Mouse (Mus musculus) neural tube, embryonic 14.5 days (tissue): ENCODE data around the gene Sprr2a3. TPM values are rescaled to one million over a fixed set of nuclear protein-coding genes. Genes with fewer than 3 reads are reported as not detected.

Experiments
- ATAC-seq: fragments of 200-750 bp; cut with Nextera tagmentation; 2 replicates; pipeline ENCODE4 v1.8.0; 2017; ENCODE audit warnings: low read depth, mild to moderate bottlenecking, moderate TSS enrichment, moderate library complexity
- H3K27ac ChIP-seq: fragments of 300-500 bp; sonication (generic); 2 replicates; pipeline ENCODE4 v1.5.1; 2014; ENCODE audit warnings: low read depth, mild to moderate bottlenecking, control low read depth, low read length, moderate library complexity, mixed read lengths
- H3K27me3 ChIP-seq: fragments of 300-500 bp; sonication (generic); 2 replicates; pipeline ENCODE4 v1.6.1; 2014; ENCODE audit warnings: low read length; ENCODE audit not compliant: control insufficient read depth, insufficient read depth
- H3K36me3 ChIP-seq: fragments of 300-500 bp; sonication (generic); 2 replicates; pipeline ENCODE4 v1.6.1; 2014; ENCODE audit warnings: low read length, mixed read lengths; ENCODE audit not compliant: control insufficient read depth, insufficient read depth
- H3K4me1 ChIP-seq: fragments of 300-500 bp; sonication (generic); 2 replicates; pipeline ENCODE4 v1.6.1; 2014; ENCODE audit warnings: low read length; ENCODE audit not compliant: control insufficient read depth, insufficient read depth
- H3K4me2 ChIP-seq: fragments of 300-500 bp; sonication (generic); 2 replicates; pipeline ENCODE4 v1.6.1; 2014; ENCODE audit warnings: mild to moderate bottlenecking, low read depth, low read length, control low read depth
- H3K4me3 ChIP-seq: fragments of 300-500 bp; sonication (generic); 2 replicates; pipeline ENCODE4 v1.5.1; 2014; ENCODE audit warnings: low read depth, low read length, control low read depth, mixed read lengths
- H3K9ac ChIP-seq: fragments of 300-500 bp; sonication (generic); replicated peaks from 2 replicates; pipeline ENCODE4 v1.6.1; 2014; ENCODE audit warnings: low read depth, mild to moderate bottlenecking, control low read depth, low read length, mixed read lengths
- H3K9me3 ChIP-seq: fragments of 300-500 bp; sonication (generic); 2 replicates; pipeline ENCODE4 v1.6.1; 2016; ENCODE audit warnings: low read length; ENCODE audit not compliant: control insufficient read depth
- WGBS: fragments of 180-500 bp; shearing (Covaris S2); extraction: QIAGEN DNeasy Blood & Tissue Kit; methylation state at CpG from one replicate; pipeline ENCODE4 v1.1.7; 2014; 5-methylcytosine and 5-hydroxymethylcytosine counted together
- polyA plus RNA-seq: library from polyadenylated mRNA; unstranded; fragments of >200 nt; fragmentation: Nextera tagmentation; extraction: Ambion mirVana; gene quantifications from 2 replicates; pipeline ENCODE4 v1.2.1, GENCODE M21; 2014

The Sprr2a3 gene
- polyA plus RNA-seq, 1 experiment from 2014 or later, result not detected

GRCm38 (mm10) chr3:92316320-92316719, 31.1 kb downstream of the Sprr2a3 start, which contains the start of gene Sprr2b:
Gene Sprr2b, plus strand, starts transcription at chr3:92316620.
- no peak within 1 kb of the TSS for H3K9ac ChIP-seq
- H3K27me3 ChIP-seq, result no peaks in the 10 kb centered on the region
- H3K4me3 ChIP-seq, result no peak within 1 kb of the TSS
- H3K27ac ChIP-seq, result no peak within 1 kb of the TSS
- H3K4me1 ChIP-seq, result no peaks in the 10 kb centered on the region
- 85% methylated on average over 2 of the region's 2 CpGs for WGBS
- no peak for ATAC-seq
- no peaks in the 10 kb centered on the region for H3K36me3 ChIP-seq
- H3K4me2 ChIP-seq, result no peak within 1 kb of the TSS
- no peaks in the 10 kb centered on the region for H3K9me3 ChIP-seq

GRCm38 (mm10) chr3:92317384-92317783, 32.2 kb downstream of the Sprr2a3 start:
- no peak overlapping the region for H3K4me3 ChIP-seq
- 74% methylated on average over 2 of the region's 2 CpGs for WGBS
- H3K9ac ChIP-seq, result no peak overlapping the region
- no peaks in the 10 kb centered on the region for H3K4me1 ChIP-seq
- no peak for ATAC-seq
- H3K9me3 ChIP-seq, result no peaks in the 10 kb centered on the region
- H3K27me3 ChIP-seq, result no peaks in the 10 kb centered on the region
- no peak overlapping the region for H3K27ac ChIP-seq
- H3K4me2 ChIP-seq, result no peak overlapping the region
- H3K36me3 ChIP-seq, result no peaks in the 10 kb centered on the region

GRCm38 (mm10) chr3:92336278-92336677, 51.1 kb downstream of the Sprr2a3 start:
- no peak for ATAC-seq
- whole genome bisulfite sequencing, result 91% methylated on average over 1 of the region's 1 CpGs
- H3K4me2 ChIP-seq, result no peak overlapping the region
- no peak overlapping the region for H3K27ac ChIP-seq
- H3K4me3 ChIP-seq, result no peak overlapping the region
- H3K36me3 ChIP-seq, result no peaks in the 10 kb centered on the region
- H3K9ac ChIP-seq, result no peak overlapping the region
- no peaks in the 10 kb centered on the region for H3K9me3 ChIP-seq
- H3K27me3 ChIP-seq, result no peaks in the 10 kb centered on the region
- no peaks in the 10 kb centered on the region for H3K4me1 ChIP-seq

DNA sequence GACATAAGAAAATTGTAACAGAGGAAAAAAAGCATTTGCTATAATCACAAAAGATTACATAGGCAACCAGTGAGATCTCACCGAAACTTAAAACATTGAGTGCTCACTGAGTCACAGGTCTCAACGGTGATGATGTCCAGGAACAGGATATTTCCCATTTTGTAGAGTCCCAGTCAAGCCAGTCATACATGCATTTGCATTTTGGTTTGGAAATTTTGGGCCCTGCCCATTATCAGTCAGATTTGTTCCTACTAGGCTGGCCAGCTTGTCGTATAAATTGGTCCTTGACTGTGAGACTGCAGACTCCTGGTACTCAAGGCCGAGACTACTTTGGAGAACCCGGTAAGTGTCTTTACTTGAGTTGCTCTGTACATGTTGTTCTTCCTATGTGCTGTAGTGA, 53.6 kb downstream of the Sprr2a3 start, which contains the start of gene Sprr2d:
Gene Sprr2d (plus strand): TSS at position 301 of the 400 bp plus-strand sequence.
- Histone ChIP-seq H3K36me3 (no peaks in the 10 kb centered on the region), H3K4me2 (no peak within 1 kb of the TSS), H3K9ac (no peak within 1 kb of the TSS), H3K9me3 (no peaks in the 10 kb centered on the region), H3K27ac (no peak within 1 kb of the TSS), H3K27me3 (no peaks in the 10 kb centered on the region), H3K4me1 (no peaks in the 10 kb centered on the region), H3K4me3 (no peak within 1 kb of the TSS)
- ATAC-seq, result no peak
- WGBS, result 93% methylated on average over 5 of the region's 5 CpGs

Other genes starting within 250 kb of the Sprr2a3 start
- 3.2 and 6.4 TPM in 2 replicates for gene Lor, start 202.3 kb upstream of the Sprr2a3 start, polyA plus RNA-seq
- not detected in 2 replicates for gene Prr9, start 161.5 kb upstream of the Sprr2a3 start, polyA plus RNA-seq
- not detected in 2 replicates for gene Lelp1, start 142.7 kb upstream of the Sprr2a3 start, polyA plus RNA-seq
- not detected in 2 replicates for gene Sprr2a1, start 69.6 kb upstream of the Sprr2a3 start, polyA plus RNA-seq
- not detected in 2 replicates for gene Sprr2a2, start 69.5 kb upstream of the Sprr2a3 start, polyA plus RNA-seq
- gene Sprr2b, start 31.2 kb downstream of the Sprr2a3 start, polyA plus RNA-seq, result not detected in 2 replicates
- gene Sprr2d, start 53.7 kb downstream of the Sprr2a3 start, polyA plus RNA-seq, result not detected in 2 replicates
- not detected in 2 replicates for gene Sprr2e, start 66.7 kb downstream of the Sprr2a3 start, polyA plus RNA-seq
- gene Sprr2f, start 79.8 kb downstream of the Sprr2a3 start, polyA plus RNA-seq, result not detected in 2 replicates
- gene Sprr2h, start 100.3 kb downstream of the Sprr2a3 start, polyA plus RNA-seq, result not detected in 2 replicates
- not detected in 2 replicates for gene Sprr2i, start 122.6 kb downstream of the Sprr2a3 start, polyA plus RNA-seq
- not detected in 2 replicates for gene Sprr2j-ps, start 132.7 kb downstream of the Sprr2a3 start, polyA plus RNA-seq
- gene Gm9774, start 144.0 kb downstream of the Sprr2a3 start, polyA plus RNA-seq, result 5.1 and 7.9 TPM in 2 replicates
- gene Sprr2k, start 147.2 kb downstream of the Sprr2a3 start, polyA plus RNA-seq, result not detected in 2 replicates
- gene Sprr1b, start 153.4 kb downstream of the Sprr2a3 start, polyA plus RNA-seq, result not detected in 2 replicates
- not detected in 2 replicates for gene Sprr3, start 173.3 kb downstream of the Sprr2a3 start, polyA plus RNA-seq
- not detected in 2 replicates for gene Sprr1a, start 200.5 kb downstream of the Sprr2a3 start, polyA plus RNA-seq
- not detected in 2 replicates for gene Sprr4, start 215.1 kb downstream of the Sprr2a3 start, polyA plus RNA-seq
- not detected in 2 replicates for gene 2310046K23Rik, start 249.1 kb downstream of the Sprr2a3 start, polyA plus RNA-seq